ENCODE assay signal across 7 mouse cellular contexts in the genomic region with DNA sequence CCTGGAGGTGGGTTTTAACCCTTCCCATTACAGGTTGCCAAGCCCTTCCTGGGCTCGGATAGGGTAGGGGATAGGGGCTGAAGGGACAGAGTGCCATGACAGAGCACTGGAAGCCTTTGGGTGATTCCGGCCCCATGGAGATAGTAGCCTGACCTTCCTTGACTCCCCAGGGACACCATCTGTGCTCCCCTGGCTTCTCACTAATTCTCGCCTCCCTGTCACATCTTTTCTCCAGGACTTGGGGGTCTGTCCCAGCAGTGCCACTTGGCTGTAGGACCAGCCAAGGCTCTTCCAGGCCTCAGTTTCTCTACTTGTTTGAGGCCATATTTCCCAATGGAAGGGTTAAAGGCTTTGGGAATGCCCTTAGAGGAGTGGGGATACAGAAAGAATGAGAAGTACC. TPM values are rescaled to one million over a fixed set of nuclear protein-coding genes. Genes with fewer than 3 reads are reported as not detected.
A peak's percentile ranks its signal among the peaks of the same experiment; 100 is the strongest.
DNase-seq lines count a peak whose midpoint lies in the region; ATAC-seq and TF ChIP-seq lines count a peak whose summit lies in the region.

No protein-coding gene starts in this region.

- no peaks in the 10 kb centered on the region for H3K27me3 ChIP-seq in lung, embryonic 15.5 days
- H3K27me3 ChIP-seq in forebrain, embryonic 11.5 days (ENCODE audit: control insufficient read depth, insufficient read depth, low read length) = no peaks in the 10 kb centered on the region
- H3K27me3 ChIP-seq in limb, embryonic 11.5 days (ENCODE audit: control insufficient read depth, insufficient read depth, low read length) = no peaks in the 10 kb centered on the region
- no peaks in the 10 kb centered on the region for H3K27me3 ChIP-seq in small intestine, adult 2 months (ENCODE audit: control insufficient read depth, insufficient read depth, low read length)

- no peak for TF ChIP-seq CTCF in small intestine, adult 2 months (IDR thresholded peaks at IDR 0.05; ENCODE audit: extremely low read depth, insufficient read length, insufficient replicate concordance, low read depth, low read length)

- ATAC-seq in lung, embryonic 15.5 days (ENCODE audit: borderline replicate concordance, extremely low read depth, low FRiP score, low TSS enrichment) = peak; percentile 1; the same call in 1 of the 2 replicates
- ATAC-seq in forebrain, embryonic 11.5 days (replicated peaks; ENCODE audit: low FRiP score) = no peak; the same call in 1 of the 2 replicates
- ATAC-seq in limb, embryonic 11.5 days (ENCODE audit: insufficient number of reproducible peaks, low FRiP score, low TSS enrichment, low read depth) = no peak

- H3K4me3 ChIP-seq in lung, embryonic 15.5 days = peak overlapping the region; percentile 98
- H3K4me3 ChIP-seq in forebrain, embryonic 11.5 days (ENCODE audit: low read depth, low read length) = peak overlapping the region; percentile 98
- peak overlapping the region; percentile 100 for H3K4me3 ChIP-seq in limb, embryonic 11.5 days (ENCODE audit: low read depth, low read length)
- H3K4me3 ChIP-seq in small intestine, adult 2 months (ENCODE audit: low read depth, low read length) = peak overlapping the region; percentile 3; the same call in 1 of the 2 replicates

- 25% methylated on average over 3 of the region's 3 CpGs for WGBS in lung, embryonic 15.5 days
- 38% methylated on average over 3 of the region's 3 CpGs for WGBS in forebrain, embryonic 11.5 days
- WGBS in limb, embryonic 11.5 days = 53% methylated on average over 3 of the region's 3 CpGs
- 51% methylated on average over 3 of the region's 3 CpGs for WGBS in small intestine, adult 2 months

- TF ChIP-seq POLR2A in small intestine, adult 2 months (IDR thresholded peaks at IDR 0.05; ENCODE audit: low read depth, low read length) = no peak

- no peaks in the 10 kb centered on the region for H3K9me3 ChIP-seq in lung, embryonic 15.5 days
- no peaks in the 10 kb centered on the region for H3K9me3 ChIP-seq in forebrain, embryonic 11.5 days (ENCODE audit: control insufficient read depth, low read length)
- H3K9me3 ChIP-seq in limb, embryonic 11.5 days (ENCODE audit: control insufficient read depth, low read length) = no peaks in the 10 kb centered on the region

- H3K36me3 ChIP-seq in lung, embryonic 15.5 days = peaks cover 25% of the 10 kb centered on the region
- peaks cover 16% of the 10 kb centered on the region for H3K36me3 ChIP-seq in forebrain, embryonic 11.5 days (ENCODE audit: control insufficient read depth, insufficient read depth, low read length)
- H3K36me3 ChIP-seq in limb, embryonic 11.5 days (ENCODE audit: control insufficient read depth, insufficient read depth, low read length) = peaks cover 21% of the 10 kb centered on the region
- peaks cover 15% of the 10 kb centered on the region for H3K36me3 ChIP-seq in small intestine, adult 2 months (ENCODE audit: control insufficient read depth, insufficient read depth, low read length)

- peak overlapping the region; percentile 100 for H3K9ac ChIP-seq in lung, embryonic 15.5 days
- H3K9ac ChIP-seq in forebrain, embryonic 11.5 days (ENCODE audit: low read length) = peak overlapping the region; percentile 100
- H3K9ac ChIP-seq in limb, embryonic 11.5 days (ENCODE audit: low read length) = peak overlapping the region; percentile 100

- no peak for DNase-seq in lung, postnatal 36 days
- DNase-seq in forebrain, embryonic 11.5 days (ENCODE audit: low spot score) = no peak
- DNase-seq in limb, embryonic 11.5 days (ENCODE audit: low spot score) = no peak
- DNase-seq in left cerebral cortex, postnatal 25 days (ENCODE audit: low spot score in 2 of 2) = no peak
- DNase-seq in testis, postnatal 14 days (ENCODE audit: low spot score) = no peak

- H3K27ac ChIP-seq in lung, embryonic 15.5 days = peak overlapping the region; percentile 99
- peak overlapping the region; percentile 99 for H3K27ac ChIP-seq in forebrain, embryonic 11.5 days (ENCODE audit: low read depth, low read length)
- H3K27ac ChIP-seq in limb, embryonic 11.5 days (replicated peaks; ENCODE audit: low read depth, low read length) = peak overlapping the region; percentile 99
- H3K27ac ChIP-seq in small intestine, adult 2 months (ENCODE audit: insufficient read depth, low read depth, low read length) = peak overlapping the region; percentile 39

- intact Hi-C loops in left cerebral cortex, postnatal 25 days (cut with DNase I) = no loop called here

- H3K4me2 ChIP-seq in lung, embryonic 15.5 days = peak overlapping the region; percentile 87
- H3K4me2 ChIP-seq in forebrain, embryonic 11.5 days (ENCODE audit: low read depth, low read length, severe bottlenecking) = peak overlapping the region; percentile 90
- peak overlapping the region; percentile 95 for H3K4me2 ChIP-seq in limb, embryonic 11.5 days (ENCODE audit: low read depth, severe bottlenecking)

- peaks cover 27% of the 10 kb centered on the region for H3K4me1 ChIP-seq in lung, embryonic 15.5 days
- peaks cover 13% of the 10 kb centered on the region for H3K4me1 ChIP-seq in forebrain, embryonic 11.5 days (replicated peaks; ENCODE audit: control insufficient read depth, insufficient read depth, low read length)
- peaks cover 19% of the 10 kb centered on the region for H3K4me1 ChIP-seq in limb, embryonic 11.5 days (ENCODE audit: control insufficient read depth, insufficient read depth, low read length)
- peaks cover 14% of the 10 kb centered on the region for H3K4me1 ChIP-seq in small intestine, adult 2 months (ENCODE audit: control insufficient read depth, insufficient read depth, insufficient read length, low read length)

RNA-seq across cellular contexts. Expression of a gene that starts 11.3 kb away (rescaled TPM):
- polyA plus RNA-seq in lung, embryonic 15.5 days (2015; fragmentation: Nextera tagmentation; extraction: Ambion mirVana) = 118 and 192 TPM in 2 replicates
- polyA plus RNA-seq in forebrain, embryonic 11.5 days (2014; fragmentation: Nextera tagmentation; extraction: Ambion mirVana) = 310 and 367 TPM in 2 replicates
- polyA plus RNA-seq in limb, embryonic 11.5 days (2014; fragmentation: Nextera tagmentation; extraction: Ambion mirVana) = 300 and 440 TPM in 2 replicates
- polyA plus RNA-seq in small intestine, adult 2 months (2012; rRNA removed) = 27.4 and 52.8 TPM in 2 replicates
- 100 to 1,000 TPM; 154 to 177 TPM for total RNA-seq in left cerebral cortex, postnatal 25 days (2021)

RNA-seq across cellular contexts. Expression of a gene that starts 23.7 kb away (rescaled TPM):
- 19.1 and 20.8 TPM in 2 replicates for polyA plus RNA-seq in lung, embryonic 15.5 days (2015; fragmentation: Nextera tagmentation; extraction: Ambion mirVana)
- polyA plus RNA-seq in forebrain, embryonic 11.5 days (2014; fragmentation: Nextera tagmentation; extraction: Ambion mirVana) = 17.9 and 20.2 TPM in 2 replicates
- polyA plus RNA-seq in limb, embryonic 11.5 days (2014; fragmentation: Nextera tagmentation; extraction: Ambion mirVana) = 14.0 and 17.6 TPM in 2 replicates
- polyA plus RNA-seq in small intestine, adult 2 months (2012; rRNA removed) = 1.5 and 1.9 TPM in 2 replicates
- 10 to 100 TPM; 16.4 to 17.5 TPM for total RNA-seq in left cerebral cortex, postnatal 25 days (2021)

RNA-seq across cellular contexts. Expression of a gene that starts 23.8 kb away (rescaled TPM):
- polyA plus RNA-seq in lung, embryonic 15.5 days (2015; fragmentation: Nextera tagmentation; extraction: Ambion mirVana) = 13.1 and 16.6 TPM in 2 replicates
- polyA plus RNA-seq in forebrain, embryonic 11.5 days (2014; fragmentation: Nextera tagmentation; extraction: Ambion mirVana) = 21.2 and 22.2 TPM in 2 replicates
- 18.1 and 18.3 TPM in 2 replicates for polyA plus RNA-seq in limb, embryonic 11.5 days (2014; fragmentation: Nextera tagmentation; extraction: Ambion mirVana)
- 0.76 and 1.4 TPM in 2 replicates for polyA plus RNA-seq in small intestine, adult 2 months (2012; rRNA removed)
- 10 to 100 TPM; 17.5 to 23.1 TPM for total RNA-seq in left cerebral cortex, postnatal 25 days (2021)

Comparison
In these comparisons a context has a peak if more than half of its experiments do, and no peak if none do; other contexts are left out.
1. H3K27ac ChIP-seq: peak in every context shown above with its lines; median percentile 99 in lung, embryonic 15.5 days; 99 in forebrain, embryonic 11.5 days; 99 in limb, embryonic 11.5 days; 39 in small intestine, adult 2 months.
2. H3K4me3 ChIP-seq: peak in every context shown above with its lines; median percentile 100 in limb, embryonic 11.5 days; 98 in lung, embryonic 15.5 days; 98 in forebrain, embryonic 11.5 days; 3 in small intestine, adult 2 months.